Mouse (Mus musculus): ENCODE measurements around the gene Apoe. TPM values are rescaled to one million over a fixed set of nuclear protein-coding genes. Genes with fewer than 3 reads are reported as not detected.

Gene Apoe
- total RNA-seq, 1 experiment, result 683 TPM

GRCm38 (mm10) chr7:19734178-19734666, 35.2 kb upstream of the Apoe start:
- no peak for DNase-seq (ENCODE audit: low read depth, low spot score)
- in situ Hi-C loops (cut with MboI; ENCODE audit: low sequenced_read_pairs in 2 of 2, unreplicated experiment in 2 of 2), result no loop called here
- H3K4me3 ChIP-seq (ENCODE audit: insufficient read depth in 1 of 2, low read depth in 1 of 2, low read length in 2 of 2, poor library complexity in 1 of 2, severe bottlenecking in 1 of 2), result no peak overlapping the region
- TF ChIP-seq ZC3H11A (IDR thresholded peaks at IDR 0.05; ENCODE audit: borderline replicate concordance, low read depth, low read length) (no peak), CHD2 (IDR thresholded peaks at IDR 0.05; ENCODE audit: low read depth, low read length) (no peak), MAFK (IDR thresholded peaks at IDR 0.05; ENCODE audit: insufficient read depth, low read depth, low read length) (no peak), ZNF384 (IDR thresholded peaks at IDR 0.05; ENCODE audit: low read depth, low read length) (no peak), HCFC1 (IDR thresholded peaks at IDR 0.05; ENCODE audit: borderline replicate concordance, insufficient read depth, low read length) (no peak)
- H3K4me1 ChIP-seq (ENCODE audit: control insufficient read depth in 2 of 2, insufficient read depth in 2 of 2, low read length in 2 of 2, poor library complexity in 1 of 2), result peaks cover 0 to 13% of the 10 kb centered on the region in 2 experiments; a peak in 2 of 4 replicates
- no peak overlapping the region for H3K27ac ChIP-seq (ENCODE audit: insufficient read depth, low read depth, low read length, poor library complexity, severe bottlenecking)
- H3K36me3 ChIP-seq (ENCODE audit: control insufficient read depth, insufficient read depth, low read length, poor library complexity, severe bottlenecking), result peaks cover 86% of the 10 kb centered on the region
- H3K9ac ChIP-seq (ENCODE audit: insufficient read depth, low read depth, low read length, poor library complexity, severe bottlenecking), result no peak overlapping the region
- H3K9me3 ChIP-seq (ENCODE audit: control insufficient read depth, insufficient read depth, low read depth, low read length), result no peaks in the 10 kb centered on the region

GRCm38 (mm10) chr7:19726541-19726940, 27.6 kb upstream of the Apoe start:
- no peak overlapping the region for H3K27ac ChIP-seq (ENCODE audit: insufficient read depth, low read depth, low read length, poor library complexity, severe bottlenecking)
- in situ Hi-C loops (cut with MboI; ENCODE audit: low sequenced_read_pairs in 2 of 2, unreplicated experiment in 2 of 2), result no loop called here
- TF ChIP-seq ZC3H11A (IDR thresholded peaks at IDR 0.05; ENCODE audit: borderline replicate concordance, low read depth, low read length) (no peak), HCFC1 (IDR thresholded peaks at IDR 0.05; ENCODE audit: borderline replicate concordance, insufficient read depth, low read length) (no peak), ZNF384 (IDR thresholded peaks at IDR 0.05; ENCODE audit: low read depth, low read length) (no peak), MAFK (IDR thresholded peaks at IDR 0.05; ENCODE audit: insufficient read depth, low read depth, low read length) (no peak), CHD2 (IDR thresholded peaks at IDR 0.05; ENCODE audit: low read depth, low read length) (no peak)

GRCm38 (mm10) chr7:19724167-19724566, 25.2 kb upstream of the Apoe start:
- Histone ChIP-seq H3K9me3 (ENCODE audit: control insufficient read depth, insufficient read depth, low read depth, low read length) (no peaks in the 10 kb centered on the region), H3K4me1 (ENCODE audit: control insufficient read depth in 2 of 2, insufficient read depth in 2 of 2, low read length in 2 of 2, poor library complexity in 1 of 2) (peaks cover 0 to 21% of the 10 kb centered on the region in 2 experiments; a peak in 1 of 4 replicates), H3K36me3 (ENCODE audit: control insufficient read depth, insufficient read depth, low read length, poor library complexity, severe bottlenecking) (peaks cover 56% of the 10 kb centered on the region), H3K27ac (ENCODE audit: insufficient read depth, low read depth, low read length, poor library complexity, severe bottlenecking) (no peak overlapping the region), H3K9ac (ENCODE audit: insufficient read depth, low read depth, low read length, poor library complexity, severe bottlenecking) (no peak overlapping the region), H3K4me3 (ENCODE audit: insufficient read depth in 1 of 2, low read depth in 1 of 2, low read length in 2 of 2, poor library complexity in 1 of 2, severe bottlenecking in 1 of 2) (no peak overlapping the region)
- TF ChIP-seq MAFK (IDR thresholded peaks at IDR 0.05; ENCODE audit: insufficient read depth, low read depth, low read length) (no peak), HCFC1 (IDR thresholded peaks at IDR 0.05; ENCODE audit: borderline replicate concordance, insufficient read depth, low read length) (no peak), ZC3H11A (IDR thresholded peaks at IDR 0.05; ENCODE audit: borderline replicate concordance, low read depth, low read length) (no peak), ZNF384 (IDR thresholded peaks at IDR 0.05; ENCODE audit: low read depth, low read length) (no peak), CHD2 (IDR thresholded peaks at IDR 0.05; ENCODE audit: low read depth, low read length) (no peak)
- in situ Hi-C loops (cut with MboI; ENCODE audit: low sequenced_read_pairs in 2 of 2, unreplicated experiment in 2 of 2), result no loop called here
- DNase-seq (ENCODE audit: low read depth, low spot score), result no peak

More at GRCm38 (mm10) chr7:19726541-19726940, 27.6 kb upstream of the Apoe start:
- DNase-seq (ENCODE audit: low read depth, low spot score), result no peak
- Histone ChIP-seq H3K9ac (ENCODE audit: insufficient read depth, low read depth, low read length, poor library complexity, severe bottlenecking) (no peak overlapping the region), H3K36me3 (ENCODE audit: control insufficient read depth, insufficient read depth, low read length, poor library complexity, severe bottlenecking) (peaks cover 72% of the 10 kb centered on the region), H3K4me1 (ENCODE audit: control insufficient read depth in 2 of 2, insufficient read depth in 2 of 2, low read length in 2 of 2, poor library complexity in 1 of 2) (peaks cover 0 to 20% of the 10 kb centered on the region in 2 experiments; a peak in 1 of 4 replicates), H3K9me3 (ENCODE audit: control insufficient read depth, insufficient read depth, low read depth, low read length) (no peaks in the 10 kb centered on the region), H3K4me3 (ENCODE audit: insufficient read depth in 1 of 2, low read depth in 1 of 2, low read length in 2 of 2, poor library complexity in 1 of 2, severe bottlenecking in 1 of 2) (no peak overlapping the region)

GRCm38 (mm10) chr7:19722754-19723195, 23.8 kb upstream of the Apoe start:
- no peaks in the 10 kb centered on the region for H3K9me3 ChIP-seq (ENCODE audit: control insufficient read depth, insufficient read depth, low read depth, low read length)
- no peak overlapping the region for H3K4me3 ChIP-seq (ENCODE audit: insufficient read depth in 1 of 2, low read depth in 1 of 2, low read length in 2 of 2, poor library complexity in 1 of 2, severe bottlenecking in 1 of 2)
- TF ChIP-seq HCFC1 (IDR thresholded peaks at IDR 0.05; ENCODE audit: borderline replicate concordance, insufficient read depth, low read length) (no peak), ZNF384 (IDR thresholded peaks at IDR 0.05; ENCODE audit: low read depth, low read length) (no peak), MAFK (IDR thresholded peaks at IDR 0.05; ENCODE audit: insufficient read depth, low read depth, low read length) (no peak), ZC3H11A (IDR thresholded peaks at IDR 0.05; ENCODE audit: borderline replicate concordance, low read depth, low read length) (no peak), CHD2 (IDR thresholded peaks at IDR 0.05; ENCODE audit: low read depth, low read length) (no peak)
- in situ Hi-C loops (cut with MboI; ENCODE audit: low sequenced_read_pairs in 2 of 2, unreplicated experiment in 2 of 2), result no loop called here
- DNase-seq (ENCODE audit: low read depth, low spot score), result no peak
- H3K4me1 ChIP-seq (ENCODE audit: control insufficient read depth in 2 of 2, insufficient read depth in 2 of 2, low read length in 2 of 2, poor library complexity in 1 of 2), result peaks cover 0 to 19% of the 10 kb centered on the region in 2 experiments; a peak in 1 of 4 replicates
- H3K9ac ChIP-seq (ENCODE audit: insufficient read depth, low read depth, low read length, poor library complexity, severe bottlenecking), result 0 out of 2 replicates have a peak overlapping the region, but pooled peaks have one; percentile 13
- peaks cover 49% of the 10 kb centered on the region for H3K36me3 ChIP-seq (ENCODE audit: control insufficient read depth, insufficient read depth, low read length, poor library complexity, severe bottlenecking)
- H3K27ac ChIP-seq (ENCODE audit: insufficient read depth, low read depth, low read length, poor library complexity, severe bottlenecking), result no peak overlapping the region
